Mouse (Mus musculus): ENCODE measurements around the gene Wars.

Wars gene

GRCm38 (mm10) chr12:108811133-108811532, 82.8 kb downstream of the Wars start:
- TF ChIP-seq CTCF (conservative IDR thresholded peaks at IDR 0.05; ENCODE audit: low read length) (peak; percentile 19; the same call in 1 of the 2 replicates), NANOG (IDR thresholded peaks at IDR 0.05; ENCODE audit: borderline replicate concordance, low read length) (no peak)
- peaks cover 82% of the 10 kb centered on the region for H3K4me1 ChIP-seq (replicated peaks; ENCODE audit: low read depth, low read length)
- H3K9me3 ChIP-seq (ENCODE audit: low read length): no peaks in the 10 kb centered on the region
- H3K4me3 ChIP-seq (replicated peaks; ENCODE audit: low read length): no peak overlapping the region
- no peaks in the 10 kb centered on the region for H3K27me3 ChIP-seq (ENCODE audit: insufficient read depth, low read length)
- H3K36me3 ChIP-seq (ENCODE audit: insufficient read depth, low read length): peaks cover 99% of the 10 kb centered on the region

- Histone ChIP-seq H3K4me1 (replicated peaks; ENCODE audit: low read depth, low read length) (peaks cover 89% of the 10 kb centered on the region), H3K4me3 (replicated peaks; ENCODE audit: low read length) (no peak overlapping the region), H3K36me3 (ENCODE audit: insufficient read depth, low read length) (peaks cover 96% of the 10 kb centered on the region), H3K9me3 (ENCODE audit: low read length) (no peaks in the 10 kb centered on the region), H3K27me3 (ENCODE audit: insufficient read depth, low read length) (no peaks in the 10 kb centered on the region)
- no peak for TF ChIP-seq NANOG (IDR thresholded peaks at IDR 0.05; ENCODE audit: borderline replicate concordance, low read length)
- TF ChIP-seq CTCF (conservative IDR thresholded peaks at IDR 0.05; ENCODE audit: low read length): no peak
- no peak for TF ChIP-seq POU5F1 (IDR thresholded peaks at IDR 0.05; ENCODE audit: borderline replicate concordance, low read length)
Observed at GRCm38 (mm10) chr12:108810309-108810708, 83.7 kb downstream of the Wars start.

Measured in E14TG2a.4 (cell line).